Mouse (Mus musculus) liver, embryonic 16.5 days (tissue): ENCODE measurements around the gene Etl4. TPM values are rescaled to one million over a fixed set of nuclear protein-coding genes. Genes with fewer than 3 reads are reported as not detected.

Experiments used
- ATAC-seq: fragments of 200-750 bp; cut with Nextera tagmentation; 2 replicates; pipeline ENCODE4 v1.8.0; 2017; ENCODE audit warnings: low read depth, mild to moderate bottlenecking, moderate number of reproducible peaks, moderate library complexity
- H3K27ac ChIP-seq: fragments of 300-500 bp; sonication (generic); 2 replicates; pipeline ENCODE4 v1.5.1; 2014; ENCODE audit warnings: mild to moderate bottlenecking, low read length
- H3K27me3 ChIP-seq: fragments of 300-500 bp; sonication (generic); 2 replicates; pipeline ENCODE4 v1.6.1; 2014; ENCODE audit warnings: low read depth, low read length, mixed read lengths; ENCODE audit not compliant: control insufficient read depth, insufficient read depth
- H3K36me3 ChIP-seq: fragments of 300-500 bp; sonication (generic); 2 replicates; pipeline ENCODE4 v1.6.1; 2014; ENCODE audit warnings: mild to moderate bottlenecking; ENCODE audit not compliant: control insufficient read depth, insufficient read depth
- H3K4me1 ChIP-seq: fragments of 300-500 bp; sonication (generic); 2 replicates; pipeline ENCODE4 v1.6.1; 2014; ENCODE audit warnings: low read depth, low read length, mixed read lengths; ENCODE audit not compliant: control insufficient read depth
- H3K4me2 ChIP-seq: fragments of 300-500 bp; sonication (generic); 2 replicates; pipeline ENCODE4 v1.6.1; 2014; ENCODE audit warnings: low read depth, low read length, mixed read lengths
- H3K4me3 ChIP-seq: fragments of 300-500 bp; sonication (generic); 2 replicates; pipeline ENCODE4 v1.5.1; 2014; ENCODE audit warnings: low read depth, mild to moderate bottlenecking, low read length
- H3K9ac ChIP-seq: fragments of 300-500 bp; sonication (generic); 2 replicates; pipeline ENCODE4 v1.6.1; 2014; ENCODE audit warnings: low read depth, low read length
- H3K9me3 ChIP-seq: fragments of 300-500 bp; sonication (generic); replicated peaks from 2 replicates; pipeline ENCODE4 v1.6.1; 2016; ENCODE audit warnings: low read length; ENCODE audit not compliant: control insufficient read depth
- WGBS: fragments of 180-500 bp; shearing (Covaris S2); extraction: QIAGEN DNeasy Blood & Tissue Kit; methylation state at CpG from one replicate; pipeline ENCODE4 v1.1.7; 2014; ENCODE audit not compliant: insufficient replicate concordance; 5-methylcytosine and 5-hydroxymethylcytosine counted together
- polyA plus RNA-seq: library from polyadenylated mRNA; unstranded; fragments of >200 nt; fragmentation: Nextera tagmentation; extraction: Ambion mirVana; gene quantifications from 2 replicates; pipeline ENCODE4 v1.2.1, GENCODE M21; 2015

Gene Etl4
- polyA plus RNA-seq, 1 experiment from 2014 or later = 3.4 TPM

DNA sequence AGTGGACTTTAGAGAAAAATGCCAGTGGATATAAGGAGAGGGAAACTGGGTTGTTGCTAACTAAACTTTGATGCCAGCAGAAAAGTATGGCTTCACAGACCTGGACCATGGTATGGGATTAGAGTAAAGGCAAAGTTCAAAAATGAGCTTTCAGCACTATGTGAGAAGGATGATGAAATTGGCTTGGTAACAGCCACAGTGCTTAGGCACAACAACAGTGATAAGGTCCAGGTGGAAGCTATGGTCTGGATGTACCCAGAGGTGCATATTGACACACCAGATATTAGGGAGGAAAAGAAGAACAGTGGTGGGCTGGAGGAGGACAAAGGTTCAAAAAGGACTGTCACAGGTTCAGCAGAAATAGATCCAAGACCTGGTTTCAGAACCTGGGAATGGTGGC, 631.7 kb downstream of the Etl4 start:
- Histone ChIP-seq H3K27ac (no peak overlapping the region), H3K9ac (no peak overlapping the region), H3K4me3 (no peak overlapping the region), H3K4me1 (no peaks in the 10 kb centered on the region), H3K27me3 (no peaks in the 10 kb centered on the region), H3K36me3 (no peaks in the 10 kb centered on the region), H3K9me3 (no peaks in the 10 kb centered on the region), H3K4me2 (no peak overlapping the region)
- peak; percentile 75 for ATAC-seq

GRCm38 (mm10) chr2:20542286-20542685, 632.7 kb downstream of the Etl4 start:
- Histone ChIP-seq H3K4me3 (no peak overlapping the region), H3K9me3 (no peaks in the 10 kb centered on the region), H3K4me2 (no peak overlapping the region), H3K4me1 (no peaks in the 10 kb centered on the region), H3K9ac (no peak overlapping the region), H3K36me3 (no peaks in the 10 kb centered on the region), H3K27me3 (no peaks in the 10 kb centered on the region), H3K27ac (no peak overlapping the region)
- WGBS = 53% methylated on average over 7 of the region's 7 CpGs
- no peak for ATAC-seq

DNA sequence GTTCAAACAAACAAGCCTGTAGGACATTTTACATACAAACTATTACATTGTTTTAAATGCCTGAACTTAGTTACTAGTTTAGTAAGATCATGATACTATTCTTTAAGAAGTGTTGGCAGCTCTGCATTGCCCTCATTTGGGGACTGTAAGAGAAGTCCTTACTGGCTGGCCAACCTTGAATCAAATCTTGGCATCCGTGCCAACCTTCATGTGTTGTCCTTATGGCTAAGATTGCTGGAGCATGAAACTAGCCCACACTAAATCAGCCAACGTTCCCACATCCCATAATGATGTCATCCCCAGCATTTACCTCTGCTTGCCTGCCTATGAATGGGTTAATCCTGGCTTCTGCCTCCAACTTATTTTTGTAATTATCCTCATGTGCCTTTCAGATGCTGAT, 636.0 kb downstream of the Etl4 start:
- Histone ChIP-seq H3K9ac (no peak overlapping the region), H3K27me3 (no peaks in the 10 kb centered on the region), H3K9me3 (no peaks in the 10 kb centered on the region), H3K27ac (no peak overlapping the region), H3K4me2 (no peak overlapping the region), H3K4me1 (no peaks in the 10 kb centered on the region), H3K36me3 (no peaks in the 10 kb centered on the region), H3K4me3 (no peak overlapping the region)
- no peak for ATAC-seq
- 40% methylated on average over 2 of the region's 2 CpGs for WGBS

- Histone ChIP-seq H3K4me2 (peak overlapping the region; percentile 46; the same call in 1 of the 2 replicates), H3K9me3 (no peaks in the 10 kb centered on the region), H3K27me3 (no peaks in the 10 kb centered on the region), H3K36me3 (no peaks in the 10 kb centered on the region), H3K9ac (no peak overlapping the region), H3K27ac (no peak overlapping the region), H3K4me1 (no peaks in the 10 kb centered on the region), H3K4me3 (no peak overlapping the region)
- WGBS = 21% methylated on average over 11 of the region's 11 CpGs
- ATAC-seq = peak; percentile 19; the same call in 1 of the 2 replicates
These were observed 637.1 kb downstream of the Etl4 start for GRCm38 (mm10) chr2:20546496-20547348.

- Histone ChIP-seq H3K4me1 (no peaks in the 10 kb centered on the region), H3K36me3 (no peaks in the 10 kb centered on the region), H3K27ac (no peak overlapping the region), H3K27me3 (no peaks in the 10 kb centered on the region), H3K9ac (no peak overlapping the region), H3K9me3 (no peaks in the 10 kb centered on the region), H3K4me2 (peak overlapping the region; percentile 46), H3K4me3 (peak overlapping the region; percentile 31)
- no peak for ATAC-seq
- 11% methylated on average over 5 of the region's 5 CpGs for WGBS
These were observed 637.7 kb downstream of the Etl4 start for GRCm38 (mm10) chr2:20547349-20547677.

GRCm38 (mm10) chr2:20547686-20548624, 638.4 kb downstream of the Etl4 start:
- H3K9me3 ChIP-seq = no peaks in the 10 kb centered on the region
- H3K27me3 ChIP-seq = no peaks in the 10 kb centered on the region
- H3K9ac ChIP-seq = no peak overlapping the region
- no peak for ATAC-seq
- no peaks in the 10 kb centered on the region for H3K36me3 ChIP-seq
- peak overlapping the region; percentile 46 for H3K4me2 ChIP-seq
- no peak overlapping the region for H3K27ac ChIP-seq
- H3K4me1 ChIP-seq = no peaks in the 10 kb centered on the region
- WGBS = 37% methylated on average over 18 of the region's 18 CpGs
- peak overlapping the region; percentile 31 for H3K4me3 ChIP-seq

- Histone ChIP-seq H3K4me2 (no peak overlapping the region), H3K9ac (no peak overlapping the region), H3K27me3 (no peaks in the 10 kb centered on the region), H3K4me3 (no peak overlapping the region), H3K9me3 (no peaks in the 10 kb centered on the region), H3K4me1 (no peaks in the 10 kb centered on the region), H3K36me3 (no peaks in the 10 kb centered on the region), H3K27ac (no peak overlapping the region)
- no peak for ATAC-seq
- WGBS = 56% methylated on average over 5 of the region's 5 CpGs
These were observed 639.5 kb downstream of the Etl4 start for GRCm38 (mm10) chr2:20549065-20549464.

GRCm38 (mm10) chr2:20549996-20550395, 640.4 kb downstream of the Etl4 start:
- ATAC-seq = no peak
- H3K36me3 ChIP-seq = no peaks in the 10 kb centered on the region
- H3K9ac ChIP-seq = no peak overlapping the region
- WGBS = 48% methylated on average over 1 of the region's 1 CpGs
- H3K9me3 ChIP-seq = no peaks in the 10 kb centered on the region
- no peak overlapping the region for H3K4me3 ChIP-seq
- no peak overlapping the region for H3K4me2 ChIP-seq
- no peak overlapping the region for H3K27ac ChIP-seq
- H3K27me3 ChIP-seq = no peaks in the 10 kb centered on the region
- H3K4me1 ChIP-seq = no peaks in the 10 kb centered on the region

DNA sequence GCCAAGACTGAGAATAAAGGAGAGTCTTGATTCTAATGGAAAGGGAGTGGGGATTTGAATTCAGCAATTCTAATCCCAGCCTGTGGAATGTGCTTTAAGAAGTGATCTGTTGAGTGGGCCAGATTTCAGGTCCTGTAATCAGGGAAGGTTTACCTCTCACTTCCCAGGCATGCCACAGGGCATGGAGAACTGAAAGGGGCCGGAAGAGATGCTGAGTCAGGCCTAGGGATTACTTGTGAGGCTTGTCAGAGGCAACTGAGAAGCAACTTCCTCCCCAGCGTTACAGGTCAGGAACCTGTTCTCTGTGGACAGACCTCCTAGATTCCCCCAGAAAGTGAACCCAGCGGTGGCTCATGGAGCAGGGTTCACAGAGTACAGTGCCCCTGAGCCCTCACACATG, 646.1 kb downstream of the Etl4 start:
- no peaks in the 10 kb centered on the region for H3K4me1 ChIP-seq
- no peak overlapping the region for H3K9ac ChIP-seq
- no peak overlapping the region for H3K4me2 ChIP-seq
- no peaks in the 10 kb centered on the region for H3K9me3 ChIP-seq
- no peak overlapping the region for H3K4me3 ChIP-seq
- no peak for ATAC-seq
- H3K36me3 ChIP-seq = no peaks in the 10 kb centered on the region
- WGBS = 34% methylated on average over 3 of the region's 3 CpGs
- no peak overlapping the region for H3K27ac ChIP-seq
- no peaks in the 10 kb centered on the region for H3K27me3 ChIP-seq
